Mouse (Mus musculus): ENCODE measurements at regions not wholly inside any gene's neighbourhood (a gene's known extent, or its start where the extent isn't known, plus 50 kb on each side); places are given as distances from the start of the nearest gene placed in this dataset.

DNA sequence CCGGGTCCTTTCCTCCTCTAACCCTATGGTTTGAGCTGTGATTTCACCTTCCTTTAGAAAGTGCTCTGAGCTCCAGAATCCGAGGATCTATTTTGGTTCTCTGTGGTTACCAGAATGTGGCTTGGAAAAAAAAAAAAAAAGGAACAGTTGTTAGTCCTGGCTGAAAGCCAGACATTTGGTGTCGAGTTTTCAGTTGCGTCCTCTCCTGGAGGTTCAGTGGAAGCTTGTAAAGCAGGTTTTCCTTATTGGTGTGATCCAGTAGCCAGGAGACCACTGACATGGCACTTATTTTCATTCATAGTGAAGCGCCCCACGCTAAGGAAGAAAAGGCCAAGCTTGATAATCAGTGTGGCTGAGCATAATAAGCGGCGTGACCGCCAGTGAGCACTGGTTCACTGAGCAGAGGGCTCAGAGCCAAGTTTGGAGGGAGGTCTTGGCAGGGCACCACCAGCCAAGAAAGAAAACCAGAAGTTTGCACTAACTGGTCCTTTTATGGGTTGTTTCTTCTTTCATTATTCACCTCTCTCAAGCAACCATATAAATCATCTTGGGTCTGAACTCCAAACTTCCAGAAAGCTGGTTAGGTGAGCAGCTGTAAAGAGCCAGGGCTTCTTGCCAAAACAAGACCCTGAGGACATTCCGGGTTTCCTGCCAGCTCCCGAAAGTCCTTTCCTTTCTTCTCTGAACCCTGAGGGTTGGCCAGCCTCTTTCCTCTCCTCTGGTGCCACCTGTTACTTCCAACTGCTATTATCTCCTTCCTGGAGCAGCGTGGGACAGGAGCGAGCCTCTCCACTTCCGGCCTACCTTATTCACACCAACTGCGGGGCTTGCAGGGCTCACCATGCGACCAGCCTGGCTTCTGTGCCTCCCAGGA, 436.0 kb downstream of the Zfp704 start:
- 10% methylated on average over 16 of the region's 16 CpGs for WGBS
- Histone ChIP-seq H3K4me3 (replicated peaks; ENCODE audit: control insufficient read depth, low read depth, low read length) (peak overlapping the region; percentile 7), H3K27ac (ENCODE audit: control insufficient read depth, insufficient read depth, low read depth, low read length, poor library complexity) (peak overlapping the region; percentile 19), H3K4me1 (ENCODE audit: control insufficient read depth, insufficient read depth, low read length) (peaks cover 2% of the 10 kb centered on the region)
- TF ChIP-seq POLR2A (IDR thresholded peaks at IDR 0.05; ENCODE audit: borderline replicate concordance, control insufficient read depth, low read depth, low read length), result no peak
- TF ChIP-seq CTCF (IDR thresholded peaks at IDR 0.05; ENCODE audit: control insufficient read depth, insufficient read depth, low read length), result no peak

DNA sequence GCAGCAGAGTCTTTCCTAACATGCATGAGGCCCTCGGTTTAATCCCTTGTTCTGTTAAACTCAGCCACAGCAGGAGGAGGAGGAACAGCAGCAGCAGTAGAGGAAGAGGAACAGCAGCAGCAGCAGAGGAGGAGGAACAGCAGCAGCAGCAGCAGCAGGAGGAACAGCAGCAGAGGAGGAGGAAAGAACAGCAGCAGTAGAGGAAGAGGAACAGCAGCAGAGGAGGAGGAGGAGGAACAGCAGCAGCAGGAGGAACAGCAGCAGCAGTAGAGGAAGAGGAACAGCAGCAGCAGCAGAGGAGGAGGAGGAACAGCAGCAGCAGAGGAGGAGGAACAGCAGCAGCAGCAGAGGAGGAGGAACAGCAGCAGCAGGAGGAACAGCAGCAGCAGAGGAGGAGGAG, 437.9 kb downstream of the Zfp704 start:
- peaks cover 2% of the 10 kb centered on the region for H3K4me1 ChIP-seq (ENCODE audit: control insufficient read depth, insufficient read depth, low read length)
- WGBS, result 36% methylated on average over 1 of the region's 1 CpGs
- TF ChIP-seq CTCF (IDR thresholded peaks at IDR 0.05; ENCODE audit: control insufficient read depth, insufficient read depth, low read length), result no peak
- TF ChIP-seq POLR2A (IDR thresholded peaks at IDR 0.05; ENCODE audit: borderline replicate concordance, control insufficient read depth, low read depth, low read length), result no peak
- H3K4me3 ChIP-seq (replicated peaks; ENCODE audit: control insufficient read depth, low read depth, low read length), result no peak overlapping the region
- H3K27ac ChIP-seq (ENCODE audit: control insufficient read depth, insufficient read depth, low read depth, low read length, poor library complexity), result no peak overlapping the region

DNA sequence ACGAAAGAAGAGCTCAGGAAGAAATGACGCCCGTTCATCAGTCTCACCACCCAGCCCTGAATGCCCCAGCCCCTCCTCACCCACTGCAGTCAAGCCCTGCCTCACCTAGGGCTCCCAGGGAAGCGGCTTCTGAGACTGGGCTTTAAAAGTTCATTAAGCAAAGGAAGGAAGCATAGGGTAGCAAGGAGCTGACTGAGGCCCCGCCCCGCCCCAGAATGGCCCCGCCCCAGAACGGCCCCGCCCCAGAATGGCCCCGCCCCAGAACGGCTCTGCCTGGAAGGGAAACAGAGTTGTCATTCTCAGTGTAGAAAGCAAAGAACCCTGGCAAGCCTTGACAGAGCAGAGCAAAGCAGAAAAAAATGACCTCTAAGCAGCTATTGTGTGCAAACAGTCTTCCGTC, 440.9 kb downstream of the Zfp704 start:
- Histone ChIP-seq H3K27ac (ENCODE audit: control insufficient read depth, insufficient read depth, low read depth, low read length, poor library complexity) (no peak overlapping the region), H3K4me3 (replicated peaks; ENCODE audit: control insufficient read depth, low read depth, low read length) (no peak overlapping the region), H3K4me1 (ENCODE audit: control insufficient read depth, insufficient read depth, low read length) (no peaks in the 10 kb centered on the region)
- WGBS, result 60% methylated on average over 12 of the region's 12 CpGs
- TF ChIP-seq CTCF (IDR thresholded peaks at IDR 0.05; ENCODE audit: control insufficient read depth, insufficient read depth, low read length), result no peak
- no peak for TF ChIP-seq POLR2A (IDR thresholded peaks at IDR 0.05; ENCODE audit: borderline replicate concordance, control insufficient read depth, low read depth, low read length)

DNA sequence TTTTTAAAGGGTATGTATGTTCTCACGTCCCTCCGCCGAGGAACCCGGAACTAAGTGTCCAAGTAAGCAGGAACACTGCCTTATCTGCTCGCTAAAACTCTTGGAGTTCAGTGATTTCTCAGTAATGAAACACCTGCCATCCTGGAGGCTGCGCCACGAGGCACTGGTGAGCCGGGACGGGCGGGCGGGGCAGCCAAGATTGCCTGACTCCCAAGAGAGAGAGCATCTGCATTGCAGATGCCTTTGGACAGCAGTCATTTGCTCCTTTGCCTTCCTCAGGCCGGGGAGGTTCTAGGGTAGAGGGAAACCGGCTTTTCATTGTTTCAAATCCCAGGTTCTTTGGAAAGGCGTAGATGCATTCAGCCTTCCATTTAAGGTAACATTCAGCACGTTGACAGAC, 450.8 kb downstream of the Zfp704 start:
- WGBS, result 80% methylated on average over 15 of the region's 15 CpGs
- H3K4me1 ChIP-seq (ENCODE audit: control insufficient read depth, insufficient read depth, low read length), result no peaks in the 10 kb centered on the region
- no peak for TF ChIP-seq POLR2A (IDR thresholded peaks at IDR 0.05; ENCODE audit: borderline replicate concordance, control insufficient read depth, low read depth, low read length)
- no peak for TF ChIP-seq CTCF (IDR thresholded peaks at IDR 0.05; ENCODE audit: control insufficient read depth, insufficient read depth, low read length)

DNA sequence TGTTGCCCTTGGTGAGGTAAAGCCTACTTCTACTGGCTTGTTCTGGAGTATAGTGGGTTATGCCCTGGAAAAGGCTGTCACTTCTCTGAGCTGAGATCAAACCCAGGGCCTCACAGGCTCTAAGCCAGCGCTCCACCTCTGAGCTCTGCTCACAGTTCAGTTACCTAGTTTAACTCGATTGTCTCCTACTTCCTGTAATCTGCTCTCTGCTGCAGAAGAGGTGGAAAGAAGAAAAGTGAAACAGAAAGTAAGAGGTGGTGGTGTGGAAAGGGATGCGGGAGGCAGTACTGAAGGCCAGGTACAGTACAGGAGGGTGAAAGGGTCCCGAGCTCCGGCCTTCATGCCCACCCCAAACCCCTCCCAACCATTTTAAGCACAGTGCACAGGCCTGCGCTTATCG, 455.7 kb downstream of the Zfp704 start:
- 26% methylated on average over 7 of the region's 7 CpGs for WGBS
- H3K4me1 ChIP-seq (ENCODE audit: control insufficient read depth, insufficient read depth, low read length), result no peaks in the 10 kb centered on the region; the same call in 1 of the 2 replicates
- H3K4me3 ChIP-seq (replicated peaks; ENCODE audit: control insufficient read depth, low read depth, low read length), result peak overlapping the region; percentile 44
- TF ChIP-seq CTCF (IDR thresholded peaks at IDR 0.05; ENCODE audit: control insufficient read depth, insufficient read depth, low read length) (no peak), POLR2A (IDR thresholded peaks at IDR 0.05; ENCODE audit: borderline replicate concordance, control insufficient read depth, low read depth, low read length) (no peak)
- no peak overlapping the region for H3K27ac ChIP-seq (ENCODE audit: control insufficient read depth, insufficient read depth, low read depth, low read length, poor library complexity)

More for the DNA sequence above, 450.8 kb downstream of the Zfp704 start:
- Histone ChIP-seq H3K27ac (ENCODE audit: control insufficient read depth, insufficient read depth, low read depth, low read length, poor library complexity) (no peak overlapping the region), H3K4me3 (replicated peaks; ENCODE audit: control insufficient read depth, low read depth, low read length) (no peak overlapping the region)

DNA sequence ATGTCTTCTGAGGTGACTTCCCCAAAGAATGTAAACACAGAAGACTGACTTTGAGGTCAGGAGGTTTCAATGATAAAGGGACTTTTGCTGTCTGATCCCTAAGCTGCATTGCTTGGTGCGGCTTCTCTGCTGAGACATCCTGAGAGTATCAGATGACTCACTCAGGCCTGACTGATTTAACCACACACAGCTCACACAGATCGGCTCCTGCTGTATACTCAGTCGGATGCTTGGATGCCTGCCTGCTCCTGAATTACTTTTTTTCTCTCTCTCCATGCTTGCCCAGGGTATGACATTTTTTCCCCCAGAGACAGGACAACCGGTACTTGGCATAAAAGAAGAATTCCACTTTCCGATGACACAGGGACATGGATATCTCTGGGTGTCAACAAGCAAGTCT, 456.2 kb downstream of the Zfp704 start:
- TF ChIP-seq CTCF (IDR thresholded peaks at IDR 0.05; ENCODE audit: control insufficient read depth, insufficient read depth, low read length), result no peak
- no peak for TF ChIP-seq POLR2A (IDR thresholded peaks at IDR 0.05; ENCODE audit: borderline replicate concordance, control insufficient read depth, low read depth, low read length)
- no peaks in the 10 kb centered on the region; the same call in 1 of the 2 replicates for H3K4me1 ChIP-seq (ENCODE audit: control insufficient read depth, insufficient read depth, low read length)
- no peak overlapping the region for H3K27ac ChIP-seq (ENCODE audit: control insufficient read depth, insufficient read depth, low read depth, low read length, poor library complexity)
- WGBS, result 54% methylated on average over 5 of the region's 5 CpGs
- no peak overlapping the region for H3K4me3 ChIP-seq (replicated peaks; ENCODE audit: control insufficient read depth, low read depth, low read length)

DNA sequence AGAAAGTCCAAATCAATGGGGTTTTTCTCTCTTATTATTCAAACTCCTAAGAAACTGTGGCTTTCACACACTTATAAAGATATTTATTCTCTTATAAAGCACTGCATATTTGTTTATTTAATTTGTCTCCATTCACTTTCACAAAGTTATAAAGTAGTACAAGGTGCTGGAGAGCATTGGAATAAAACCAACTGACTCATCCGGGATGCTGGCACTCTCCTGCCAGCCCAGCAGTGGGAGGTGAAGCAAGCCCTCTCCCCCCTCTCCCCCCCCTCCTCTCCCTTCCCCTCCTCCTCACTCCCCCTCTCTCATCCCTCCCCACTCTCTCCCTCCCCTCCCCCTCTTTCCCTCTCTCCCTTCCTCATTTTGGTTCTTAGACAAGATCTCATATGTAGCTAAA, 457.6 kb downstream of the Zfp704 start:
- WGBS, result 23% methylated on average over 1 of the region's 1 CpGs
- TF ChIP-seq CTCF (IDR thresholded peaks at IDR 0.05; ENCODE audit: control insufficient read depth, insufficient read depth, low read length) (no peak), POLR2A (IDR thresholded peaks at IDR 0.05; ENCODE audit: borderline replicate concordance, control insufficient read depth, low read depth, low read length) (no peak)

DNA sequence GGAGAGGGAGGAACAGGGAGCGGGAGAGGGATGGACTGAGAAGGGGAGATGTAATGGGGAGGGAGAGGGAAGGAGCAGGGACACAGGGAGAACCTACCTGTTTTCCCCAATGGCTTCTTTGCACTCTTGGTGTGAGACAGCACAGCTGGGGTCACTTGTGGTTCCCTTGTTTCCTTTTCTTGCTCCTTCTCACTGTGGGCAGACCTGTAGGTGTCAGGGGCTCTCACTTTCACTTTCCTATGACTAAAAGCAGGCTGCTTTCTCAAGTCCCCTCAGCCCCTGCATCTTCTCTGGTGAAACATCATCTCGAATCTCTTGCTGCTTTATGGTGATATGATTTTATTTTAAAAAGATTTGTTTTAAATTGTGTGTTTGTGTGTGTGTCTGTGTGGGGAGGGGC, 458.3 kb downstream of the Zfp704 start:
- H3K4me3 ChIP-seq (replicated peaks; ENCODE audit: control insufficient read depth, low read depth, low read length), result no peak overlapping the region
- WGBS, result 17% methylated on average over 2 of the region's 2 CpGs
- no peak for TF ChIP-seq POLR2A (IDR thresholded peaks at IDR 0.05; ENCODE audit: borderline replicate concordance, control insufficient read depth, low read depth, low read length)
- TF ChIP-seq CTCF (IDR thresholded peaks at IDR 0.05; ENCODE audit: control insufficient read depth, insufficient read depth, low read length), result no peak
- H3K27ac ChIP-seq (ENCODE audit: control insufficient read depth, insufficient read depth, low read depth, low read length, poor library complexity), result no peak overlapping the region
- no peaks in the 10 kb centered on the region; the same call in 1 of the 2 replicates for H3K4me1 ChIP-seq (ENCODE audit: control insufficient read depth, insufficient read depth, low read length)

More for the DNA sequence above, 457.6 kb downstream of the Zfp704 start:
- no peak overlapping the region for H3K27ac ChIP-seq (ENCODE audit: control insufficient read depth, insufficient read depth, low read depth, low read length, poor library complexity)
- H3K4me3 ChIP-seq (replicated peaks; ENCODE audit: control insufficient read depth, low read depth, low read length), result no peak overlapping the region
- H3K4me1 ChIP-seq (ENCODE audit: control insufficient read depth, insufficient read depth, low read length), result no peaks in the 10 kb centered on the region; the same call in 1 of the 2 replicates
